Mouse (Mus musculus) large intestine, adult 2 months (tissue): ENCODE results near the gene Zfp64. TPM values are rescaled to one million over a fixed set of nuclear protein-coding genes. Genes with fewer than 3 reads are reported as not detected.
A peak's percentile ranks its signal among the peaks of the same experiment; 100 is the strongest.

ENCODE experiments used
- DNase-seq: peaks from one replicate; pipeline ENCODE4 v3.0.0-alpha.2; 2012; ENCODE audit warnings: low read depth, low spot score
- WGBS: fragments of 180-500 bp; shearing (Covaris S2); methylation state at CpG from one replicate; pipeline ENCODE4 v1.1.7; 2018; 5-methylcytosine and 5-hydroxymethylcytosine counted together
- polyA plus RNA-seq: library from polyadenylated mRNA; depleted of rRNA; stranded (reverse); fragments of >200 nt; gene quantifications from 2 replicates; pipeline ENCODE4 v1.2.3, GENCODE M21; 2012

The Zfp64 gene
- polyA plus RNA-seq, 1 experiment: 19.0 TPM

DNA sequence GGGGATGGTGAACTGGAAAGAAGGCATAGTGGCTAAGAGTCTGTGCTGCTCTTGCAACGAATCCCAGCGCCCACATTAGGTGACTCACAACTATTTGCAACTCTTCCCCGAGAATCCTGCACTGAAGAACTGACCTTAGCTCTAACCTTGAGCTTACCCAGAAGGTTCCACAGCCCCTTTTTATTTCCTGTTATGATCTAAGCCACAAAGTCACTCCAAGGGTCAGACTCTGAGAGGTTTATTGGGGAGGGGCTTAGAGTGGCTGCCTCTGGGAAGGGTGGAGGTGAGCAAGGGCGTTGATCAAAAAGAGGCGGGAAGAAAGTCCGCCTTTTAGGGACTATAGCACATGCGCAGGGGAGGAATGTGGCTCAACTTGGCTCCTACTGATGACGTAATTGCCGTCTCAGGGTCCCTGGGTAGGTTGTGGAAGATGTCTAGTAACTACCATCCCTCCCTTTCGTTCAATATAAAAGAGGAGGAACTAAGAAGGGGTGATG lies 511 bp upstream of the Zfp64 start:
- DNase-seq: peak; percentile 31
- WGBS: 36% methylated on average over 10 of the region's 10 CpGs

DNA sequence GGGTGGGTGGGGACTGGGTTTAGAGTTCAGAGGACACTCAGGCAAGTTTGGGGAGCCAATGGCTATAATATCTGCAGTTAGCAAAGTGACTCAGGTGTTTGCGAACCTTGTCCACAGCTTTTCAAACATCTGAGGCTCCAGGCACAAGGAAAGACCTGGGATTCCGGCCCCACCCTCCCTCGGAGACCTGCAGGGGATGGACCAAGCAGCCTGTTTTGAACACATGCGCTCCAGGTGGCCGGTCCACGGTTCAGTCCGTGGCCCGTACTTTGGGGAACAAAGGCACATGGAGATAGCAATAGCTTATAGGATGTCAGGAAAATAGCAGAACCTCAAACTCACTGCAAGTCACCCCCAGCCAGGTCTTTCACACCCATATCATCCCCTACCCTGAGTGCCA lies 1.0 kb downstream of the Zfp64 start:
- 3% methylated on average over 8 of the region's 8 CpGs for WGBS
- DNase-seq: peak; percentile 19

DNA sequence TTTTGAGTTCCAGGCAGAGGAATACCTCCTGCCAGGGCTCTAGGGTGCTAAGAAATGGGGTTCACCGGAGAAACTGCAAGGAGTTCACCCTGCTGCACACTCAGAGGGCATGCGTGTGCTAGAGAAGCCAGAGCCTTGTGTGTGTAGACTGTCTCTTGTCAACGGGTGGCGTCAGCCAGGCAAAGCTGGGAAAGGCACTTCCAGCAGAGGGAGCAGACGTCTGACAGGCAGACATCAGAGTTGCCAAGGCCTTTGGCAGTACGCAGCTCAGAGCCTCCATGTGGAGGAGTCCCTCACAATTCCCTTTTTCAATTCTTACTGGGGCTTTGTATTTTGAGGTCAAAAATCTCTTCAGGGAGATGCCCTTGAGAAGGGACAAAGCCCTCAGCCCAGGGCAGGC lies 6.9 kb downstream of the Zfp64 start:
- no peak for DNase-seq
- 86% methylated on average over 6 of the region's 6 CpGs for WGBS

GRCm38 (mm10) chr2:168947663-168948062 lies 7.7 kb downstream of the Zfp64 start:
- no peak for DNase-seq
- WGBS: 97% methylated on average over 1 of the region's 1 CpGs

DNA sequence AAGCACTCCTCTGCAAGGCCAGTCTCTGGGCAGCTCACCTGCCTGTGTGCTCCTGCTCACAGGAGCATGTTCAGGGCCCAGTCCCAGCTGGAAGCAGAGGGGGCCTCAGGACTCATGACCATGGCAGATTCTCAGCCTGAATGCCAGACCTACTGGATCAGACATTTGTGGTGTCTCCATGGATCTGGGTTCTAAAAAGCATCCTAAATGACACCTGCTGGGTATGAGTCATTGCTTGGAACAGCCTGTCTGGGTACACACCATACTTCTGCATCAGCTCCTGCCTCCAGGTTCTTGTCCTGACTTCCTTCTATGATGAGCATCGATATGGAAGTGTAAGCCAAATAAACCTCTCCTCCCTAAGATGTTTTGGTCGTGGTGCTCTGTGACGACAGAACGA lies 11.4 kb downstream of the Zfp64 start:
- WGBS: 91% methylated on average over 4 of the region's 4 CpGs

DNA sequence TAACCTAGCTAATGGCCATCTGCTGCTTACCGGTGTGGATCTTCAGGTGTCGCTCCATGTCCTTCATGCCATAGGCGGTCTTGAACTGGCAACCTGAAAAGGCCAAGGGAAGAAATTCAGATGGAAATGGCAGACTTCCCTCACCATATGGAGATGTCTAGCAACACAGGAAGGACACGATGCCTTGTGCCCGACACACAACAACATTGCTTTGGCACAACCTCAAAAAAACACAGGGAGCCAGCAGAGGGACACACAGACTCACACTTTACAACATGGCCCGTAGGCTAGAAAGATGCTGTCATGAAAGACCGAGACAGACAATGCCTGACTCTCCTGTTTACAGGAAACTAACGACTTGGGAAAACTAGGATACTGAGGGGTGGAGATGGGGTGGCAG lies 15.4 kb downstream of the Zfp64 start:
- 93% methylated on average over 8 of the region's 8 CpGs for WGBS
- no peak for DNase-seq

More for the DNA sequence above, 11.4 kb downstream of the Zfp64 start:
- DNase-seq: no peak

DNA sequence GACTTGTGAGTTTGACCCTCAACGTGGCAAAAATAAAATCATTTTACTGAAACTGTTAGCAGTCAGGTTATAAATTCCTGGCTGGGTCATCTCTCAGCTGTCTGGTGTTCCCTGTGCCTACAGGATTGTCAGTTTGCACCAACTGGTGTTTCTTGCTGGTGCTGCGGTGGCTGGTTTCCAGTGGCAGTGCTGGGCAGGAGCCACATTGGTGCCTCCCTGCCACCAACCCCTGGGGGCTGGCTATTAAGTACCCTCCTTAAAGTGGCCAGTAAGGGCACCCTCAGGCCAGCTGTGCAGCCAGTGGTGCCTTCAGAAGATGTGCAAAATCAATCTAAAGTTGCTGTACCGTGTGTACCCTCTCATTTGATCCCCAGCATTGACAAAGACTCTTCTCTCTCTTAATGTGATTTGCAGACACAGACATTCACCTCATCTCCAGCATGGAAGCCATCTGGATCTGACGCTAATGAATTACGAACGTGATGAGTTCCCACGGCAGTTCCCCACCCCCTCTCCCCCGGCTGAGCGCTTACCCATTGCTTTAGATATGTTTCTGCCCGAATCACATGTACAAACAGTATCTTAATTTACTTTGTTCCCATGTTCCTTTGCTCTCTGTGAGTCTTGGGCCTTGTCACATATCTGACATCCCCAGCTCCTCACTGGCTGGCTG lies 16.0 kb downstream of the Zfp64 start:
- 90% methylated on average over 10 of the region's 10 CpGs for WGBS
- no peak for DNase-seq

GRCm38 (mm10) chr2:168936896-168937295 lies 18.5 kb downstream of the Zfp64 start:
- DNase-seq: no peak
- WGBS: 92% methylated on average over 6 of the region's 6 CpGs

GRCm38 (mm10) chr2:168935165-168935564 lies 20.2 kb downstream of the Zfp64 start:
- WGBS: 93% methylated on average over 35 of the region's 35 CpGs
- no peak for DNase-seq

DNA sequence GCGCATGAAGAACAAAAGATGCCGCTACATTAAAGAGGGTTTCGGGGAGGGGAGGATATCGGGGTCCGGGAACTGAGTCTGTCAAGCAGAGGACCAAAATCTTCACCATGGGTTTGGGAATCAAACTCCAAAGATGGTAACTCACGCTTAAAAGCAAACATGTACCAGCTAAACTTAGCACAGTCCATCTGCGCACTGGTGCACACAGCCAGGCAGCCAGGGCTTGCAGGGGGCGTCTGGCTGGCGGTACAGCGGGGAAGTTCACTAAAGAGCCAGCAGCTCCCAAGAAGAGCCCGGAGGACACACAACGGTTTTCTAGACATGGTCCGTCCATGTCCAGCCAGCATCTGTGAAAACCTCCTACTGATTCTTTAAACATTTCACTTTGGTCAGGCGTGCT lies 23.7 kb downstream of the Zfp64 start:
- DNase-seq: no peak
- 98% methylated on average over 14 of the region's 14 CpGs for WGBS

GRCm38 (mm10) chr2:168929691-168930090 lies 25.7 kb downstream of the Zfp64 start:
- no peak for DNase-seq
- 20% methylated on average over 10 of the region's 10 CpGs for WGBS

DNA sequence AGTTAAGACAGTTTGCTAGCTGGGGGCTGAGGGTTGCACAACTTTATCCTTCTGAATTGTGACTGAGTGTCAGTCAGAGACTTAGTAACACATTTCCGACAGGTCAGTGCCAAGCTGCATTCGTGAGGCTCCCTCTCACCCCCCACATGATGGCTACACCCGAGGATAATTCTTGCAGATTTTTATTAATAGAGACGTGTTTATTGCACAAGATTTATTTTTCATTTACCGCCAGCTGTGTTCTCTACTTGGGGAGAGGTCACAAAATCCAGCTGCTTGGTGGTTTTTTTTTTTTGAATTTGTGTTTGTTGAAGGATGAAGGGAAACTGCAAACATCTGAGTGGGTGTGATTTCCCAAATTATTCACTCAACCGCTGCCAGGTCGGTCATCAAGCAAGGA lies 28.0 kb downstream of the Zfp64 start:
- DNase-seq: no peak
- WGBS: 76% methylated on average over 7 of the region's 7 CpGs

- WGBS: 94% methylated on average over 37 of the region's 37 CpGs
- DNase-seq: no peak
Observed at GRCm38 (mm10) chr2:168926257-168926810, 29.1 kb downstream of the Zfp64 start.

- no peak for DNase-seq
Observed at GRCm38 (mm10) chr2:168923706-168924105, 31.7 kb downstream of the Zfp64 start.

GRCm38 (mm10) chr2:168922466-168922865 lies 32.9 kb downstream of the Zfp64 start:
- 92% methylated on average over 5 of the region's 5 CpGs for WGBS
- DNase-seq: no peak

More at GRCm38 (mm10) chr2:168923706-168924105, 31.7 kb downstream of the Zfp64 start:
- 21% methylated on average over 9 of the region's 9 CpGs for WGBS

GRCm38 (mm10) chr2:168920007-168920406 lies 35.4 kb downstream of the Zfp64 start:
- DNase-seq: no peak
- 37% methylated on average over 15 of the region's 15 CpGs for WGBS

DNA sequence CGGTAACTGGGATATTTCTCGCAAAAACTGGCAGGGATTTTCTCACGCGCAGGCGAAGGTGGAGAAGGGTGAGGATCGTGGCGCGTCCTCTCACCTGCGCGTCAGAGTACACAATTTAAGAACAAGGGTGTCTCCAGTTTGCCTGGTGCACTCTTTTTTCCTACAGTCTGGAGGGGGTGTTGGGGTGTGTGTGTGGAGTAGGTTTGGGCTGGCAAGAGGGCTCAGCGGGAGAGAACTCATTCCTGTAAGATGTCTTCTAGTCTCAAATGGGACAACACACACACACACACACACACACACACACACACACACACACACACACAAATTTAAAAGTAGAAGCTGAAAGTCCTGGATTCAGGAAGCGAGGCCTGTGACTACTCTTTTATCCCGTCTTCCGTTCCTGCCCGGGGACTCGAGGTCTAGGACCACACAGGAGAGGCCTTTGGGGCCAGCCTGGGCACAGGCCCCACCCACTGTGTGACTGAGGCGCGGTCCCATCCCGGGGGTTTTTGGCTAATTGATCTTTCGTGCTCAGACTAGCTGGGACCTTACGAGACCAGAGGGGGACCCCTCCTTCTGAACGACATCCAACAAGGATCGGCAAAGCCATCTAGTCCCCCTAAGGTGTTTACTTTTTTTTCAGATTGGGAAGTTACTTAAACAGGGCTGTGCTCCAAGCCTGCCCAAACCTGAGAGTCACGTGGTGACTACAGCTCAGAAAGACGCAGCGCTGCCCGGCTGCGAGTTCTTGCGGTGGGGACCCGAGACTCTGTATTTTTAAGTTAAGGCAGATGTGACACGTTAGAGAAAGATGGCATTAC lies 42.3 kb downstream of the Zfp64 start:
- 5% methylated on average over 31 of the region's 31 CpGs for WGBS
- no peak for DNase-seq

DNA sequence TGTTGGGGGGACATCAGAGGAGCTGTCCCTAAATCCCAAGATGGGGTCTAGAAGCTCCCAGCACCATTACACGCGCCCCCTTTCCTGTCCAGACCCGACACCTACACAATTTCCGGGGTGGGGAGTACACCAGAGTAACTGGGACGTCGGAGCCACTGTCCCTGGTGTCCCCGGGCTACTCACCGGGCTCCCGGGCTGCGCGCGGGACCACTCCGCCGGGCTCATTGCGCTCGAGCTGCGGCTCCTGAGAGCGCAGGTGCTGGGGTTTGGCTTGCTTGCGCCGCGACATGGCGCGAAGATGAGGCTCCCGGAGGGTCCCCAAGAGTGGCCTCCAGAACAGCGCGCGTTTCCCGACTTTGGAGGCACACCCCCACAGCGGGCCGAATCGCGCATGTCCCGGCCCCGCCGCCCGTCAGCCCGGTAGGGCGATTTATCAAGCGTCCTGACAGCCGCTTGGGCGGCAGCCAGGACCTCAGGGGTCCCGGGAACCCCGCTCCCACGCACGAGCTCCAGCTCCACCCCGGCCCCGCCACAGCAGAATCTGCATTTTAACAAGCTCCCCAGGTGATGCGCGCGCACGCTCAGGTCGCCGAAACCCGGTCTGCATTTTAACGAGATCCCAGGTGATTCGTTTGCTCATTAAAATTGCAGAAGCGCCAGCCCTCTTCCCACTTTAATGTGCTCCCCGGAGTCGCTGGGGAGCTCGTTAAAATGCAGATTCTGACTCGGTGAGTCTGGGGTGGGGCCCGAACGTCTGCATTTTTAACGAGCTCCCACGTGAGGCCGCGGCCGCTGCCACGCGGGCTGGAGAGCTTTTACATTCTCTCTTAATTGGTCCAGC lies 43.1 kb downstream of the Zfp64 start:
- DNase-seq: peak; percentile 16
- WGBS: under 1% methylated on average over 70 of the region's 70 CpGs

- DNase-seq: no peak
- WGBS: 6% methylated on average over 19 of the region's 19 CpGs
Observed at GRCm38 (mm10) chr2:168911527-168911926, 43.9 kb downstream of the Zfp64 start.

DNA sequence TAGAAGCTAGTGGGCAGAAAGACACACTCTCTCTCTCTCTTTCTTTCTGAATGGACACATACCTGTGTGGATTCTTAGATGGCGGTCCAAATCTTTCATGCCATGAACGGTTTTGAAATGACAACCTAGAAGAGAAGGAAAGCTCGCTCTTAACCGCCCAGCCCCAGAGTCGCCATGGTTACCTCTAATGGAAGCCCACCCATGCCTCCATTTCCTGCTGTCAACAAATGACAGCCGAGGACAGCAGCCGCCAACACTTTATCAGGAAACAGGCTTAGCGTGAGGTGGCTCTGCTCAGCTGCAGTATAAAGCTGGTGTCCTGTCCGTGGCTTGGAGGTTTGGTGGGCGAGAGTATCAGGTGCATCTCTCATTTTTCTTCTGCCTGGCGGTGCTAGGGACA lies 49.4 kb downstream of the Zfp64 start:
- 73% methylated on average over 11 of the region's 11 CpGs for WGBS
- DNase-seq: no peak
